Comparison of ENCODE assay signal across 8 mouse cellular contexts in genomic region chr3:101376538-101377247, GRCm38 (mm10). TPM values are rescaled to one million over a fixed set of nuclear protein-coding genes. Genes with fewer than 3 reads are reported as not detected.
A peak's percentile ranks its signal among the peaks of the same experiment; 100 is the strongest.
DNase-seq lines count a peak whose midpoint lies in the region; ATAC-seq and TF ChIP-seq lines count a peak whose summit lies in the region.

Gene Igsf3, plus strand, starts transcription at chr3:101377083.

- H3K9me3 ChIP-seq in ES-E14 (ENCODE audit: control insufficient read depth, insufficient read depth, low read depth, low read length), result no peaks in the 10 kb centered on the region
- no peaks in the 10 kb centered on the region for H3K9me3 ChIP-seq in forebrain, embryonic 14.5 days (replicated peaks; ENCODE audit: control insufficient read depth, low read length)
- H3K9me3 ChIP-seq in lung, embryonic 15.5 days, result no peaks in the 10 kb centered on the region

- peak within 1 kb of the TSS; percentile 83 to 91 for H3K4me3 ChIP-seq in ES-E14 (ENCODE audit: insufficient read depth in 1 of 2, low read depth in 1 of 2, low read length in 2 of 2, poor library complexity in 1 of 2, severe bottlenecking in 1 of 2)
- peak within 1 kb of the TSS; percentile 82 for H3K4me3 ChIP-seq in forebrain, embryonic 14.5 days (ENCODE audit: low read depth, low read length)
- peak within 1 kb of the TSS; percentile 87 for H3K4me3 ChIP-seq in lung, embryonic 15.5 days

- H3K36me3 ChIP-seq in ES-E14 (ENCODE audit: control insufficient read depth, insufficient read depth, low read length, poor library complexity, severe bottlenecking), result no peaks in the 10 kb centered on the region
- H3K36me3 ChIP-seq in forebrain, embryonic 14.5 days (ENCODE audit: control insufficient read depth, insufficient read depth, low read length), result no peaks in the 10 kb centered on the region
- H3K36me3 ChIP-seq in lung, embryonic 15.5 days, result no peaks in the 10 kb centered on the region

- in situ Hi-C loops in ES-E14 (cut with MboI; ENCODE audit: low sequenced_read_pairs in 2 of 2, unreplicated experiment in 2 of 2), result no loop called here

- no peaks in the 10 kb centered on the region for H3K27me3 ChIP-seq in forebrain, embryonic 14.5 days (replicated peaks; ENCODE audit: control insufficient read depth, insufficient read depth, low read length)
- H3K27me3 ChIP-seq in lung, embryonic 15.5 days, result no peaks in the 10 kb centered on the region

- peak within 1 kb of the TSS; percentile 82 for H3K9ac ChIP-seq in ES-E14 (ENCODE audit: insufficient read depth, low read depth, low read length, poor library complexity, severe bottlenecking)
- peak within 1 kb of the TSS; percentile 89 for H3K9ac ChIP-seq in forebrain, embryonic 14.5 days (ENCODE audit: low read length)
- peak within 1 kb of the TSS; percentile 86 for H3K9ac ChIP-seq in lung, embryonic 15.5 days

- H3K4me2 ChIP-seq in forebrain, embryonic 14.5 days (ENCODE audit: low read length), result peak within 1 kb of the TSS; percentile 92
- H3K4me2 ChIP-seq in lung, embryonic 15.5 days, result peak within 1 kb of the TSS; percentile 95

- peaks cover 18 to 41% of the 10 kb centered on the region in 2 experiments for H3K4me1 ChIP-seq in ES-E14 (ENCODE audit: control insufficient read depth in 2 of 2, insufficient read depth in 2 of 2, low read length in 2 of 2, poor library complexity in 1 of 2)
- peaks cover 31% of the 10 kb centered on the region for H3K4me1 ChIP-seq in forebrain, embryonic 14.5 days (ENCODE audit: control insufficient read depth, insufficient read depth, low read length)
- H3K4me1 ChIP-seq in lung, embryonic 15.5 days, result peaks cover 43% of the 10 kb centered on the region

- no peak within 1 kb of the TSS for H3K27ac ChIP-seq in ES-E14 (ENCODE audit: insufficient read depth, low read depth, low read length, poor library complexity, severe bottlenecking)
- H3K27ac ChIP-seq in forebrain, embryonic 14.5 days (ENCODE audit: low read depth, low read length), result peak within 1 kb of the TSS; percentile 72
- H3K27ac ChIP-seq in lung, embryonic 15.5 days, result peak within 1 kb of the TSS; percentile 70

- peak; percentile 86 for ATAC-seq in forebrain, embryonic 14.5 days
- peak; percentile 91 for ATAC-seq in lung, embryonic 15.5 days (ENCODE audit: borderline replicate concordance, extremely low read depth, low FRiP score, low TSS enrichment)

- peak; percentile 74 for DNase-seq in ES-E14 (ENCODE audit: low read depth, low spot score)
- DNase-seq in cerebellum, adult 11 months, result peak; percentile 45
- DNase-seq in forebrain, embryonic 14.5 days (ENCODE audit: low spot score), result peak; percentile 80
- peak; percentile 86 for DNase-seq in heart, postnatal 4 days
- DNase-seq in layer of hippocampus, adult 9-11 months, result peak; percentile 48
- DNase-seq in ovary, postnatal 14 days (ENCODE audit: low spot score), result peak; percentile 76
- peak; percentile 95 for DNase-seq in thymus, postnatal 14 days

- 4% methylated on average over 42 of the region's 56 CpGs for WGBS in forebrain, embryonic 14.5 days
- WGBS in lung, embryonic 15.5 days, result 3% methylated on average over 56 of the region's 56 CpGs

TF ChIP-seq in ES-E14, 5 proteins besides CTCF, POLR2A, EP300 and RAD21:
- TF ChIP-seq HCFC1 (IDR thresholded peaks at IDR 0.05; ENCODE audit: borderline replicate concordance, insufficient read depth, low read length), result no peak
- no peak for TF ChIP-seq ZNF384 (IDR thresholded peaks at IDR 0.05; ENCODE audit: low read depth, low read length)
- no peak for TF ChIP-seq MAFK (IDR thresholded peaks at IDR 0.05; ENCODE audit: insufficient read depth, low read depth, low read length)
- TF ChIP-seq CHD2 (IDR thresholded peaks at IDR 0.05; ENCODE audit: low read depth, low read length), result no peak
- TF ChIP-seq ZC3H11A (IDR thresholded peaks at IDR 0.05; ENCODE audit: borderline replicate concordance, low read depth, low read length), result no peak

RNA-seq across cellular contexts. Expression of gene Igsf3, which starts in this region (rescaled TPM):
- 22.9 and 49.5 TPM in 2 replicates for total RNA-seq in ES-E14 (2012; rRNA removed)
- polyA plus RNA-seq in forebrain, embryonic 14.5 days (2014; fragmentation: Nextera tagmentation; extraction: Ambion mirVana), result 30.0 and 45.6 TPM in 2 replicates
- total RNA-seq in heart, postnatal 4 days (2021), result 10 to 100 TPM; 26.9 to 29.8 TPM
- polyA plus RNA-seq in lung, embryonic 15.5 days (2015; fragmentation: Nextera tagmentation; extraction: Ambion mirVana), result 40.7 and 41.3 TPM in 2 replicates

Comparison
In these comparisons a context has a peak if more than half of its experiments do, and no peak if none do; other contexts are left out.
1. DNase-seq: peak in every context shown above with its lines; median percentile 95 in thymus, postnatal 14 days; 86 in heart, postnatal 4 days; 80 in forebrain, embryonic 14.5 days; 76 in ovary, postnatal 14 days; 74 in ES-E14; 48 in layer of hippocampus, adult 9-11 months; 45 in cerebellum, adult 11 months.